Mouse (Mus musculus) midbrain, embryonic 12.5 days (tissue): ENCODE measurements around the gene Cirbp. TPM values are rescaled to one million over a fixed set of nuclear protein-coding genes. Genes with fewer than 3 reads are reported as not detected.
"Not testable (repeated sequence)": the region's sequence is repeated elsewhere in the genome, so short reads cannot be mapped to it uniquely, and the experiment has no call there.

Experiments
- ATAC-seq: fragments of 200-750 bp; cut with Nextera tagmentation; 2 replicates; pipeline ENCODE4 v1.8.0; 2017; ENCODE audit warnings: low read depth, moderate TSS enrichment, moderate library complexity; ENCODE audit not compliant: low FRiP score
- H3K27ac ChIP-seq: fragments of 300-500 bp; sonication (generic); replicated peaks from 2 replicates; pipeline ENCODE4 v1.5.1; 2016; ENCODE audit warnings: mild to moderate bottlenecking
- H3K27me3 ChIP-seq: fragments of 300-500 bp; sonication (generic); 2 replicates; pipeline ENCODE4 v1.6.1; 2016; ENCODE audit warnings: mild to moderate bottlenecking
- H3K36me3 ChIP-seq: fragments of 300-500 bp; sonication (generic); 2 replicates; pipeline ENCODE4 v1.6.1; 2016
- H3K4me1 ChIP-seq: fragments of 300-500 bp; sonication (generic); 2 replicates; pipeline ENCODE4 v1.6.1; 2016
- H3K4me2 ChIP-seq: fragments of 300-500 bp; sonication (generic); replicated peaks from 2 replicates; pipeline ENCODE4 v1.6.1; 2016; ENCODE audit warnings: mild to moderate bottlenecking, moderate library complexity
- H3K4me3 ChIP-seq: fragments of 300-500 bp; sonication (generic); 2 replicates; pipeline ENCODE4 v1.5.1; 2016; ENCODE audit warnings: mild to moderate bottlenecking
- H3K9ac ChIP-seq: fragments of 300-500 bp; sonication (generic); replicated peaks from 2 replicates; pipeline ENCODE4 v1.6.1; 2016; ENCODE audit warnings: mild to moderate bottlenecking, moderate library complexity
- H3K9me3 ChIP-seq: fragments of 300-500 bp; sonication (generic); 2 replicates; pipeline ENCODE4 v1.6.1; 2016; ENCODE audit warnings: mild to moderate bottlenecking
- WGBS: fragments of 180-500 bp; shearing (Covaris S2); methylation state at CpG from one replicate; pipeline ENCODE4 v1.1.7; 2016; 5-methylcytosine and 5-hydroxymethylcytosine counted together
- polyA plus RNA-seq: library from polyadenylated mRNA; unstranded; fragments of >200 nt; fragmentation: Nextera tagmentation; extraction: Ambion mirVana; gene quantifications from 2 replicates; pipeline ENCODE4 v1.2.1, GENCODE M21; 2016

Cirbp gene
- polyA plus RNA-seq, 1 experiment from 2014 or later: 233 TPM

- Histone ChIP-seq H3K4me2 (peak overlapping the region; percentile 31), H3K4me1 (peaks cover 62% of the 10 kb centered on the region), H3K36me3 (no peaks in the 10 kb centered on the region), H3K4me3 (no peak overlapping the region), H3K27me3 (peaks cover 50% of the 10 kb centered on the region), H3K9me3 (no peaks in the 10 kb centered on the region), H3K27ac (peak overlapping the region; percentile 93), H3K9ac (peak overlapping the region; percentile 37)
- 11% methylated on average over 8 of the region's 8 CpGs for WGBS
- ATAC-seq: 0 out of 2 replicates have a peak, but pooled peaks have one; percentile 10
Measured at GRCm38 (mm10) chr10:80194441-80194840, 28.7 kb downstream of the Cirbp start.

GRCm38 (mm10) chr10:80196167-80196566 lies 30.4 kb downstream of the Cirbp start:
- peak overlapping the region; percentile 93; the same call in 1 of the 2 replicates for H3K27ac ChIP-seq
- H3K27me3 ChIP-seq: peaks cover 42% of the 10 kb centered on the region
- H3K4me3 ChIP-seq: no peak overlapping the region
- H3K4me1 ChIP-seq: peaks cover 56% of the 10 kb centered on the region
- no peak overlapping the region for H3K9ac ChIP-seq
- WGBS: 69% methylated on average over 1 of the region's 1 CpGs
- H3K36me3 ChIP-seq: no peaks in the 10 kb centered on the region
- H3K4me2 ChIP-seq: no peak overlapping the region; the same call in 1 of the 2 replicates
- ATAC-seq: no peak
- H3K9me3 ChIP-seq: no peaks in the 10 kb centered on the region

DNA sequence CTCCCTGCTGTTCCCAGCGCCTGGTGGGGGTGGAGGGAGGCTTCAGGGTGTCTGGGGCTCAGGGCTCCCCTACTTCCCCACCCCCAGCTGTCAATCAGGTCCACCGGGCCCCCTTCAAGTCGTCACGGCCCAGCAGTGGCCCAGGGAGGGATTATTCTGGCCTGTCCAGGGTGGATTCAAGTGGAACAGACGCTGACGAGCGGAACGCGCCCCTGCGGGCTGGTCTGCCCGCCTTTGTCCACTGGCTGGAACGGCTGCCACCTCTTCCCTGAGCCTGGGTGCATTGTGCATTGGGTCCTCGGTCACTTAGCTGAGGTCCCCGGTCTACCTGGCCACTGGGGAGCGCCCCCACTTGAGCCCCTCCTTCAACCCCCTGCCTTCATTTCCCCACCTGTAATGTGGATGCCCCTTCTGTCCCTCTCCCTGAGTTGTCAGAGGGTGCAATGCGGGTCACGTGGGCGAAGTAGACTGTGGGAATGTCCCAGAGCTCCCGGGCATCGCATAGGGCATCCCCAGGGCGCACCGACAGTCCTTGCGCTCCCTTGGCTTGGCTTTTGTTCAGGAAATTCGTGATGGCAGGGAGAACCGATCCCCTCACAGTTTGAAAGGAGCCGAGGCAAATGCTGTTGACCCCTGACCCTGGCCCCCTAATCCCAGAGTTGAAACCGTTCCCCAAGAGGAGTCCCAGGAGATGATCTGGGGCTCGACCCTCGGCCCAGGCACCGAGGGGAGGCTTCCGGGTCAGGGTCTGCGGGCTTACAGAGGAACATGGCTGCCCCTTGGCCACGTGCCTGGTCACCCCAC lies 31.2 kb downstream of the Cirbp start:
- ATAC-seq: peak; percentile 66
- Histone ChIP-seq H3K4me1 (peaks cover 55% of the 10 kb centered on the region), H3K9ac (peak overlapping the region; percentile 31; the same call in 1 of the 2 replicates), H3K27me3 (peaks cover 41% of the 10 kb centered on the region), H3K4me3 (no peak overlapping the region), H3K27ac (peak overlapping the region; percentile 93), H3K36me3 (no peaks in the 10 kb centered on the region), H3K9me3 (no peaks in the 10 kb centered on the region), H3K4me2 (peak overlapping the region; percentile 32)
- WGBS: 16% methylated on average over 33 of the region's 33 CpGs

DNA sequence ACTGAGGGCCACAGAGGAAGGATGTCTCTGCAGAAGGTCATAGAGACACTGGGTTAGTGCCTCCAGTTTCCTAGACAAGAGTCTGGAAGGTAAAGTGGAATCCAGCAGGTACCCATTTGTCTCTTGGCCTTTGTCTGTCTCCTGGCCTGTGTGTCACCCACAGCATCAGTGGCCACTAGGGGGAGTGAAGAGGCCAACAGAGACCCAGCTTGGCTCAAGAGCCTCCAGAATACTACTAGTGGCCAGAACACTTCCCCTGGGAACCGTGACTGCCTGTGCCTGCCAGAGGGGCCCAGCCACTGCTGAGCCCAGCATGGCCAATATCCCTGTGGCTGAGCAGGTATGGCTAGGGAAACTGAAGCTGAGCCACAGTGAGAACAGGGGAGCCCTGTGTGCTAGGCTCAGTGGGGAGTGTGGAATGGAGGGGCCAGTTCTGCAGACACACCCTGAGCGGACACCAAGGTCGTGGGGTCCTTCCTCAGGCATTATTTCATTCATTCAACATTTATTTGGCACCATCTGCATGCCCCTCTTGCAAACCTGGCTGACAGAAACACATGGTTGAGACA lies 33.7 kb downstream of the Cirbp start:
- peak overlapping the region; percentile 74 for H3K27ac ChIP-seq
- no peak overlapping the region for H3K4me2 ChIP-seq
- no peak overlapping the region for H3K9ac ChIP-seq
- no peaks in the 10 kb centered on the region for H3K9me3 ChIP-seq
- peaks cover 20% of the 10 kb centered on the region for H3K27me3 ChIP-seq
- H3K4me3 ChIP-seq: no peak overlapping the region
- H3K4me1 ChIP-seq: peaks cover 43% of the 10 kb centered on the region
- 51% methylated on average over 3 of the region's 3 CpGs for WGBS
- ATAC-seq: peak; percentile 16
- H3K36me3 ChIP-seq: no peaks in the 10 kb centered on the region

GRCm38 (mm10) chr10:80200485-80200884 lies 34.7 kb downstream of the Cirbp start:
- H3K36me3 ChIP-seq: no peaks in the 10 kb centered on the region
- peaks cover 24% of the 10 kb centered on the region for H3K27me3 ChIP-seq
- no peak overlapping the region for H3K9ac ChIP-seq
- peak overlapping the region; percentile 74 for H3K27ac ChIP-seq
- peak overlapping the region; percentile 16 for H3K4me2 ChIP-seq
- no peak overlapping the region for H3K4me3 ChIP-seq
- ATAC-seq: no peak
- H3K4me1 ChIP-seq: peaks cover 37% of the 10 kb centered on the region
- 52% methylated on average over 6 of the region's 6 CpGs for WGBS
- H3K9me3 ChIP-seq: no peaks in the 10 kb centered on the region

DNA sequence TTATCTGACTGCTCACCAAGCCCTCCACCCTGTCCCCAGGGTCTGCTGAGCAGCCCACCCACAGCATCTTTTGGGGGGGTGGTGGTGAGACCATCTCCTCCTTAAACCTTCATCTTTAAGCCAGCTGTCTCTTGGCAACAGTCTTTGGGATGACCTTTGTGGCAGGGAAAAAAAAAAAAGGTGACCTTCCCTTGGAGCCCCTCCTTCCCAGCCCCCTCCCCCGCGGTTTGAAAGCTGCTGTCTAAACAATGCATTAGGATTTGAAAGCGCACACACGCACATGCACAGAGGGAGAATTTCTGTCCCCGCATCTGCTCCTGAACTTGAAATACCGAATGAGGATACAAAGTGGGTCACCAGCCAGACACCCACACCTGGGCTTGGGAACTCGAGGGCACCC lies 38.3 kb downstream of the Cirbp start:
- WGBS: 6% methylated on average over 7 of the region's 7 CpGs
- H3K4me2 ChIP-seq: peak overlapping the region; percentile 22; the same call in 1 of the 2 replicates
- peaks cover 12% of the 10 kb centered on the region for H3K27me3 ChIP-seq
- peak overlapping the region; percentile 82 for H3K27ac ChIP-seq
- ATAC-seq: no peak
- H3K36me3 ChIP-seq: no peaks in the 10 kb centered on the region
- 0 out of 2 replicates have a peak overlapping the region, but pooled peaks have one; percentile 9 for H3K4me3 ChIP-seq
- H3K9ac ChIP-seq: peak overlapping the region; percentile 37; the same call in 1 of the 2 replicates
- no peaks in the 10 kb centered on the region for H3K9me3 ChIP-seq
- H3K4me1 ChIP-seq: peaks cover 44% of the 10 kb centered on the region

GRCm38 (mm10) chr10:80207201-80207600 lies 41.4 kb downstream of the Cirbp start:
- no peak overlapping the region for H3K9ac ChIP-seq
- peak overlapping the region; percentile 92 for H3K27ac ChIP-seq
- H3K9me3 ChIP-seq: no peaks in the 10 kb centered on the region
- peak; percentile 1; the same call in 1 of the 2 replicates for ATAC-seq
- WGBS: 39% methylated on average over 1 of the region's 1 CpGs
- no peak overlapping the region for H3K4me2 ChIP-seq
- no peaks in the 10 kb centered on the region for H3K36me3 ChIP-seq
- peaks cover 12% of the 10 kb centered on the region for H3K27me3 ChIP-seq
- no peak overlapping the region; the same call in 1 of the 2 replicates for H3K4me3 ChIP-seq
- H3K4me1 ChIP-seq: peaks cover 39% of the 10 kb centered on the region

GRCm38 (mm10) chr10:80207676-80208075 lies 41.9 kb downstream of the Cirbp start:
- peak overlapping the region; percentile 62; the same call in 1 of the 2 replicates for H3K9ac ChIP-seq
- peak; percentile 76 for ATAC-seq
- WGBS: 42% methylated on average over 10 of the region's 10 CpGs
- H3K4me3 ChIP-seq: peak overlapping the region; percentile 36; the same call in 1 of the 2 replicates
- peak overlapping the region; percentile 52 for H3K4me2 ChIP-seq
- no peaks in the 10 kb centered on the region for H3K36me3 ChIP-seq
- H3K27me3 ChIP-seq: peaks cover 12% of the 10 kb centered on the region
- H3K9me3 ChIP-seq: no peaks in the 10 kb centered on the region
- peaks cover 39% of the 10 kb centered on the region for H3K4me1 ChIP-seq
- peak overlapping the region; percentile 92 for H3K27ac ChIP-seq

- H3K9ac ChIP-seq: peak overlapping the region; percentile 62
- no peak for ATAC-seq
- 61% methylated on average over 4 of the region's 4 CpGs for WGBS
Measured at GRCm38 (mm10) chr10:80208248-80208647, 42.5 kb downstream of the Cirbp start.

GRCm38 (mm10) chr10:80208841-80209371 lies 43.1 kb downstream of the Cirbp start:
- peaks cover 36% of the 10 kb centered on the region for H3K4me1 ChIP-seq
- H3K9ac ChIP-seq: peak overlapping the region; percentile 62
- H3K4me2 ChIP-seq: peak overlapping the region; percentile 52
- H3K27me3 ChIP-seq: peaks cover 12% of the 10 kb centered on the region
- WGBS: 3% methylated on average over 24 of the region's 24 CpGs
- peak; percentile 39 for ATAC-seq
- H3K4me3 ChIP-seq: peak overlapping the region; percentile 36
- H3K27ac ChIP-seq: peak overlapping the region; percentile 92
- no peaks in the 10 kb centered on the region for H3K36me3 ChIP-seq
- H3K9me3 ChIP-seq: no peaks in the 10 kb centered on the region

More at GRCm38 (mm10) chr10:80208248-80208647, 42.5 kb downstream of the Cirbp start:
- Histone ChIP-seq H3K4me1 (peaks cover 39% of the 10 kb centered on the region), H3K27me3 (peaks cover 12% of the 10 kb centered on the region), H3K9me3 (no peaks in the 10 kb centered on the region), H3K27ac (peak overlapping the region; percentile 92), H3K36me3 (no peaks in the 10 kb centered on the region), H3K4me3 (peak overlapping the region; percentile 36), H3K4me2 (peak overlapping the region; percentile 52)

GRCm38 (mm10) chr10:80211547-80212103 lies 45.8 kb downstream of the Cirbp start:
- H3K36me3 ChIP-seq, H3K4me2 ChIP-seq, H3K4me3 ChIP-seq, H3K9me3 ChIP-seq, H3K27me3 ChIP-seq, H3K9ac ChIP-seq, ATAC-seq, H3K27ac ChIP-seq: not testable (repeated sequence)
- WGBS: 75% methylated on average over 7 of the region's 7 CpGs
- H3K4me1 ChIP-seq: peaks cover 43% of the 10 kb centered on the region
